Mouse (Mus musculus): ENCODE measurements at regions not wholly inside any gene's neighbourhood (a gene's known extent, or its start where the extent isn't known, plus 50 kb on each side); places are given as distances from the start of the nearest gene placed in this dataset.

DNA sequence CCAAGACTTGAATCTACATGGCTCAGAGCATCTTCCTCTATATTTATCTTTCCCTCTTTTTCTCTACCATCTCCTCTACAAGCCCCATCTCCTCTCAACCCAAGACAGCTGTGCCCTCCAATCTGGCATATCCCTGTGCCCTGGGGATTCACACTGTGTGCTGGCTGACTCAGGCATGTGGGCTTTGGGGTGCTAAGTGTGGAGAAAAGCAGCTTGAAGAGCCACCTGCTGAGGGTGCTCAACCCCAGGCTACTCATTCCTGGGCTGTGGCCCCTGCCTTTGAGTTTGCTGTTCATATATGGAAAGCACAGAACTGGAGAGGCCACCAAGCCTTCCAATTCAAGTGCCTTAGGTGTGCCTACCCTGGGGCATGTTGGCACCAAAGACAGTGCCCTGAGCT lies 193.7 kb downstream of the Rps15a start:
- no peak overlapping the region for H3K4me2 ChIP-seq (ENCODE audit: low read depth)
- H3K4me1 ChIP-seq (ENCODE audit: insufficient read depth), result no peaks in the 10 kb centered on the region
- H3K27ac ChIP-seq (ENCODE audit: low read depth, low read length), result no peak overlapping the region; the same call in 1 of the 2 replicates
- TF ChIP-seq CTCF (IDR thresholded peaks at IDR 0.05; ENCODE audit: low read depth), result no peak
- DNase-seq, result peak; percentile 27
- no peak overlapping the region for H3K4me3 ChIP-seq (ENCODE audit: low read depth, low read length)
- H3K9me3 ChIP-seq (ENCODE audit: low read length), result no peaks in the 10 kb centered on the region
- ATAC-seq, result peak; percentile 63
- no peaks in the 10 kb centered on the region for H3K27me3 ChIP-seq (ENCODE audit: insufficient read depth, low read length)
- H3K36me3 ChIP-seq (ENCODE audit: insufficient read depth), result no peaks in the 10 kb centered on the region
- H3K9ac ChIP-seq, result no peak overlapping the region

GRCm38 (mm10) chr7:117918206-117918995 lies 197.6 kb downstream of the Rps15a start:
- DNase-seq (no peak), ATAC-seq (no peak; the same call in 1 of the 2 replicates)
- Histone ChIP-seq H3K4me2 (ENCODE audit: low read depth) (no peak overlapping the region), H3K4me1 (ENCODE audit: insufficient read depth) (no peaks in the 10 kb centered on the region), H3K9ac (no peak overlapping the region), H3K36me3 (ENCODE audit: insufficient read depth) (no peaks in the 10 kb centered on the region), H3K27me3 (ENCODE audit: insufficient read depth, low read length) (no peaks in the 10 kb centered on the region), H3K4me3 (ENCODE audit: low read depth, low read length) (no peak overlapping the region), H3K27ac (ENCODE audit: low read depth, low read length) (no peak overlapping the region), H3K9me3 (ENCODE audit: low read length) (no peaks in the 10 kb centered on the region)
- 90% methylated on average over 10 of the region's 10 CpGs for WGBS
- no peak for TF ChIP-seq CTCF (IDR thresholded peaks at IDR 0.05; ENCODE audit: low read depth)

DNA sequence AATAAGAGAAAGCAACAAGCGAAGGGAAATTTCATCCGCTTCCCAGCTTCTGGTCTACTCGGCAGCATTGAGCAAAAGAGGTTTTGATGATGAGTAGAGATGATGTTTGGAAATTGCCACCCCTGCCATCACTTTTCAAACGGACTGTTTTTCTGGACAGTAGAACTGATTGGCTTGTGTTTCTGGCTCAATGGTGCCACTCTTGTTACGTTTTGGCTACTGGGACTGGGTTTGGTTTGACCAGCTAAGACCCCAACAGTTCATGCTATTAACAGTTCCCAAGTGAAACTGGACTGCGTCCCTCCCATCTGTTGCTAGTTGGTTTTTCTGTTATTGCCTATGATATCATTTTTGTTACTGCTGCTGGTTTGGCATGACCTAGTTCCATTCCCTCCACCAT lies 199.1 kb downstream of the Rps15a start:
- Histone ChIP-seq H3K27ac (ENCODE audit: low read depth, low read length) (no peak overlapping the region), H3K4me2 (ENCODE audit: low read depth) (no peak overlapping the region), H3K4me3 (ENCODE audit: low read depth, low read length) (no peak overlapping the region), H3K4me1 (ENCODE audit: insufficient read depth) (no peaks in the 10 kb centered on the region), H3K9me3 (ENCODE audit: low read length) (no peaks in the 10 kb centered on the region), H3K9ac (no peak overlapping the region), H3K36me3 (ENCODE audit: insufficient read depth) (no peaks in the 10 kb centered on the region), H3K27me3 (ENCODE audit: insufficient read depth, low read length) (no peaks in the 10 kb centered on the region)
- ATAC-seq, result no peak
- no peak for DNase-seq
- no peak for TF ChIP-seq CTCF (IDR thresholded peaks at IDR 0.05; ENCODE audit: low read depth)
- WGBS, result 72% methylated on average over 6 of the region's 6 CpGs

DNA sequence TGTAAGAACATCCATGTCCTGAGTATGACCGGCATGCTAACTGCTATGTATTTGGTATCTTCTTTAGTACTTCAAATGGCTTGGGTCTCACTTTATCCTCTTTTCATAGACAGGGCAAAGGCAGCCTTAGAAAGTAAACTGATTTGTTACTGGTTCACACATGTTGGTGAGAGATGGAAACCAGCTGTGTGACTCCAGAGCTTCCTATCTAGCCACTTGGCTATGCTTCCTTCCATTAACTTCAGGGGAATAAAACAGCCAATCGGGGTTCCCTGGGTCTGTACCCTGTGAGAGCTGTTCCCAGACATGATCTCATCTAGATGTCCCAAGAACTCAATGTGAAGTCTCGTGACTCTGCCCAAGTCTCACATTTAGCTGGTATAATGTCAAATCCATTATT lies 203.5 kb downstream of the Rps15a start:
- no peak for ATAC-seq
- H3K36me3 ChIP-seq (ENCODE audit: insufficient read depth), result no peaks in the 10 kb centered on the region
- no peaks in the 10 kb centered on the region for H3K4me1 ChIP-seq (ENCODE audit: insufficient read depth)

GRCm38 (mm10) chr7:117911062-117911461 lies 204.9 kb downstream of the Rps15a start:
- Histone ChIP-seq H3K27me3 (ENCODE audit: insufficient read depth, low read length) (no peaks in the 10 kb centered on the region), H3K27ac (ENCODE audit: low read depth, low read length) (no peak overlapping the region), H3K4me3 (ENCODE audit: low read depth, low read length) (no peak overlapping the region), H3K4me2 (ENCODE audit: low read depth) (no peak overlapping the region), H3K36me3 (ENCODE audit: insufficient read depth) (no peaks in the 10 kb centered on the region), H3K9me3 (ENCODE audit: low read length) (no peaks in the 10 kb centered on the region), H3K4me1 (ENCODE audit: insufficient read depth) (no peaks in the 10 kb centered on the region), H3K9ac (no peak overlapping the region)
- DNase-seq, result no peak
- WGBS, result 86% methylated on average over 3 of the region's 3 CpGs
- no peak for TF ChIP-seq CTCF (IDR thresholded peaks at IDR 0.05; ENCODE audit: low read depth)
- ATAC-seq, result no peak

More for the DNA sequence above, 203.5 kb downstream of the Rps15a start:
- 78% methylated on average over 3 of the region's 3 CpGs for WGBS
- Histone ChIP-seq H3K9ac (no peak overlapping the region), H3K27ac (ENCODE audit: low read depth, low read length) (no peak overlapping the region), H3K4me2 (ENCODE audit: low read depth) (no peak overlapping the region), H3K9me3 (ENCODE audit: low read length) (no peaks in the 10 kb centered on the region), H3K27me3 (ENCODE audit: insufficient read depth, low read length) (no peaks in the 10 kb centered on the region), H3K4me3 (ENCODE audit: low read depth, low read length) (no peak overlapping the region)
- DNase-seq, result no peak
- no peak for TF ChIP-seq CTCF (IDR thresholded peaks at IDR 0.05; ENCODE audit: low read depth)

DNA sequence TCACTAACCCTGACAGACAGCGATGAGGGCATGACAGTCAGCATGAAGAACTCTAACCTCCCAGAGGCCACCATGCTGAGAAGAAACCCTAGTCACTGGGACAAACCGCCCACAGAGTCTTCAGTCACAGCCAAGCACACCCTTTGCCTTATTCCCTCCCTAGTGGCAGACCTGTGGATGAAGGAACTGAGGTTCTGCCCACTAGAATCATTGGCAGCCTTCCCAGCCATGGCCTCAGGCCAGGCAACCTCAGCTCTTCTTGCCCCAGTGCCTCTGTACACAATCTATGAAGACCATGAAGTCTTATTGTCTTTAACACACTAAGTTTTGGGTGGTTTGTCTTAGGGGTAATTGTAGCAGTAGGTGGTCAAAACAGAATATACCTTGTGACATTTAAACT lies 219.5 kb downstream of the Rps15a start:
- H3K9ac ChIP-seq, result no peak overlapping the region
- 72% methylated on average over 2 of the region's 2 CpGs for WGBS
- H3K4me3 ChIP-seq (ENCODE audit: low read depth, low read length), result no peak overlapping the region
- no peak for ATAC-seq
- H3K9me3 ChIP-seq (ENCODE audit: low read length), result no peaks in the 10 kb centered on the region
- H3K36me3 ChIP-seq (ENCODE audit: insufficient read depth), result no peaks in the 10 kb centered on the region
- no peak for TF ChIP-seq CTCF (IDR thresholded peaks at IDR 0.05; ENCODE audit: low read depth)
- no peak overlapping the region for H3K27ac ChIP-seq (ENCODE audit: low read depth, low read length)
- H3K27me3 ChIP-seq (ENCODE audit: insufficient read depth, low read length), result no peaks in the 10 kb centered on the region
- H3K4me2 ChIP-seq (ENCODE audit: low read depth), result no peak overlapping the region
- no peak for DNase-seq
- no peaks in the 10 kb centered on the region for H3K4me1 ChIP-seq (ENCODE audit: insufficient read depth)

DNA sequence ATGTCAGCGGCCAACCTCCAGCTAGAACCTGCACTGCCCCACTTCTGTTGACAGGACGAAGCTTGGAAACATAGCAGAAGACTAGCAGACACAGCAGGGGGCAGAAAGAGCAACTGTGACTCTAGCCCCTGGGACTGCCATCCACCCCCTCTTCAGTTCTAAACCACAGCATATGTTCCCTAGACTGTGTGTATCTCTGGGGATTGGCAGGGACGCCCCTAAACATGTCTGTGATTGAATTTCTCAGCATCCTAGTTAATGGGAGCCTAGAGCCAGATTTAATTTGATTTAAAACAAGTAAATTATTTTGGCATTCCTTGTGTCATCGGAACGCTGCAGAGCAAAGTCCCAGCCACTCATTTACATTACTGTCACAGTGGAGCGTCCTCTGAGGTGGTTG lies 228.7 kb downstream of the Rps15a start:
- Histone ChIP-seq H3K4me3 (ENCODE audit: low read depth, low read length) (no peak overlapping the region), H3K9ac (no peak overlapping the region), H3K4me2 (ENCODE audit: low read depth) (no peak overlapping the region), H3K27me3 (ENCODE audit: insufficient read depth, low read length) (no peaks in the 10 kb centered on the region), H3K36me3 (ENCODE audit: insufficient read depth) (no peaks in the 10 kb centered on the region), H3K9me3 (ENCODE audit: low read length) (no peaks in the 10 kb centered on the region), H3K27ac (ENCODE audit: low read depth, low read length) (no peak overlapping the region), H3K4me1 (ENCODE audit: insufficient read depth) (no peaks in the 10 kb centered on the region)
- DNase-seq (no peak), ATAC-seq (no peak)
- no peak for TF ChIP-seq CTCF (IDR thresholded peaks at IDR 0.05; ENCODE audit: low read depth)
- 60% methylated on average over 6 of the region's 6 CpGs for WGBS
